Mouse (Mus musculus): ENCODE measurements around the gene 4930535I16Rik. TPM values are rescaled to one million over a fixed set of nuclear protein-coding genes. Genes with fewer than 3 reads are reported as not detected.

4930535I16Rik gene
- total RNA-seq, 2 experiments from 2014 or later = not detected

DNA sequence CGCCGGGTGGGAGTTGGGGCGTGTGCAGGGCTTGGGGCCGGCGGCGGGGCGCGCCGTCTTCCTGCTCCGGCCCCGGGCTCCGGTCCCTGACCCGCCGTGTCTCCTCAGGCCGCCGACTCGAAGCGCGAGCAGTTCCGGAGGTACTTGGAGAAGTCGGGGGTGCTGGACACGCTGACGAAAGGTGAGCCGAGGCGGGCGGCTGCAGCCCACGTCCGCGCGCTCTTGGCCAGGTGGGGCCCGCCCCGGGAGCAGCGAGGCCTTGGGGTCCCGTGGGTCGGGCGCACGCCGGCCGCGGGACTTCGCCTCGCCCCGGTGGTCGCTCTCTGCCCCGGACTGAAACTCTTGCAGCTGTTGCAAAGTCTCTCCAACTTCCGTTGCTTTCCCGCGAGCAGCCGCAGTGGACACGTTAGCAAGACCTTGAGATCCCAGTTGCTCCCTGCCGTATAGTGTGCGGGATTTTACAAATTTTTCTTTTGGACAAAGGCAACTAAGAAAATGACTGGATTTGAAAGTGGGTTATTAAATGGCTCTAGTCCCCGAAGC, 12.6 kb downstream of the 4930535I16Rik start:
- DNase-seq (ENCODE audit: low spot score in 2 of 2) = peak in 1 of 2 experiments; percentile 11

DNA sequence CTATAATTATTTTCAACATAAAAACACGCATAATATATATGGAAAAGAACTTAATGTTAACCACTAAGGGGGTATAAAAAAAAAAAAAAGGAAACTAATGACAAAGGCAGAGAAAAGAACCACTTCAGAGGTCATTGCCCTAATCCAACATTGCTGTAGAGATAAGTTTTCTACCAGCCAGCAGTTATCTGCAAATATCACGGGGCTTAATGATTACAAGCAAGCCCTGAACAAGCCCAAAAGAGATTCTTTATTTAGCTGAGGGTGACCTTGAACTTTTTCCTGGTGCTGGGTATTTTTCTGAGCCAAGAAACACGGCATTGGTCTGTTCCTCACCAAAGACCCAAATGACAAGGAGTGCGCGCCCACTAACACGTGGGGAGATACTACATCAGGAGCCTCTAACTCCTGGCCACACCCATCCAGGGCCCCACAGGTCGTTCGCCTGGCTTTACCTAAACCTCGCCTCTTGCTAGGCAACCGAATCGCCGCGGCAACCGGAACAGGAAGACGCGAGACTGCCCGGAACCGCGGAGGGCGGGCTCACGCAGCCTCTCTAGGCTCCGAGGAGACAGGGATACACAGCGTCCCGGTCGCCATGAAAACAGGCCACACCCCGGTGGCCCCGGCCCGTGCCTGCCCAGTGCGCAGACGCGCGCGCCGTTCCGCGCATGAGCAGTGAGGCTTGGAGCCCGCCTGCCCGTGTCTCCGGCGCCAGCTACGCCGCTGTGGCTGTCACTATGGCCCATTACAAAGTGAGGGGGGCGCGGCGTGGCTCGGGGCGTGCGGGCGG, 13.3 kb downstream of the 4930535I16Rik start, which contains the start of gene Mycbp:
TSS of gene Mycbp (plus strand) at position 500 of the 793 bp plus-strand sequence.
- DNase-seq (ENCODE audit: low spot score in 2 of 2) = peak; percentile 99

DNA sequence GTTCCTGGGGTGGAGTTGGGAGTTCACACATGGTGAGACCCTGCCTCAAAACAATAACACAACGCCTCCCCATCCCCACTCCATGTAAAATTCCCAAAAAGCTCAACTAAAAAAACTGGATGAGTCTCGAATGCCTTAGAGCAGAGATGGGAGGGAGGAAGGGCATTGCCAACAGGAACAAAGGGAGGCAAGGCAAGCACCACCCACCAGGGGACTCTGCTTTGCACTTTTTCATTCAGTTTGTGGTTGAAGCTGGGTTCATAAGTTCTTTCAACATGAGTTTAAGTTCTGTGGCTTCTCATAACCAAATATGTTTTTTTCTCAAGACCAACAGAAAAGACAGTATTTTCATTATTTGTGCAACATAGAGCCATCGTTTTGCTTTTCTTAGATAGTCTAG, 14.4 kb downstream of the 4930535I16Rik start:
- no peak for DNase-seq (ENCODE audit: low spot score in 2 of 2)

GRCm38 (mm10) chr4:123898696-123899095, 19.1 kb downstream of the 4930535I16Rik start:
- peak; percentile 37 to 66 for DNase-seq (ENCODE audit: low spot score in 2 of 2)

GRCm38 (mm10) chr4:123894295-123894694, 23.5 kb downstream of the 4930535I16Rik start:
- no peak for DNase-seq (ENCODE audit: low spot score in 2 of 2)

- no peak for DNase-seq (ENCODE audit: low spot score in 2 of 2)
Observed at GRCm38 (mm10) chr4:123893726-123894125, 24.1 kb downstream of the 4930535I16Rik start.

Other genes starting within 250 kb of the 4930535I16Rik start
- gene Macf1, start 233.7 kb downstream of the 4930535I16Rik start, total RNA-seq (2021) = 100 to 1,000 TPM; 213 to 220 TPM
- 100 to 1,000 TPM; 183 to 205 TPM for gene Ndufs5, start 199.8 kb downstream of the 4930535I16Rik start, total RNA-seq (2021)
- gene Akirin1, start 167.7 kb downstream of the 4930535I16Rik start, total RNA-seq (2021) = 10 to 100 TPM; 60.7 to 66.4 TPM
- gene Rhbdl2, start 130.1 kb downstream of the 4930535I16Rik start, total RNA-seq (2021) = under 1 TPM in 1 of 2 experiments, not detected in 1; 0.40 TPM
- not detected for gene 4933427I04Rik, start 58.3 kb downstream of the 4930535I16Rik start, total RNA-seq (2021)
- 10 to 100 TPM; 12.3 to 14.0 TPM for gene Mycbp, start 13.2 kb downstream of the 4930535I16Rik start, total RNA-seq (2021)
- gene Rragc, start 576 bp downstream of the 4930535I16Rik start, total RNA-seq (2021) = 10 to 100 TPM; 63.8 to 63.9 TPM